Mouse (Mus musculus): ENCODE measurements at regions not wholly inside any gene's neighbourhood (a gene's known extent, or its start where the extent isn't known, plus 50 kb on each side); places are given as distances from the start of the nearest gene placed in this dataset.

GRCm38 (mm10) chr4:153227680-153228420 is 254.8 kb downstream of the Ajap1 start:
- no peak for DNase-seq (ENCODE audit: low spot score)

GRCm38 (mm10) chr4:153224618-153225177 is 257.9 kb downstream of the Ajap1 start:
- no peak for DNase-seq (ENCODE audit: low spot score)

GRCm38 (mm10) chr4:153223019-153223418 is 259.6 kb downstream of the Ajap1 start:
- DNase-seq (ENCODE audit: low spot score): no peak

- no peak for DNase-seq (ENCODE audit: low spot score)
Measured at GRCm38 (mm10) chr4:153220485-153220884, 262.1 kb downstream of the Ajap1 start.

GRCm38 (mm10) chr4:153220074-153220473 is 262.5 kb downstream of the Ajap1 start:
- no peak for DNase-seq (ENCODE audit: low spot score)

- no peak for DNase-seq (ENCODE audit: low spot score)
Measured at GRCm38 (mm10) chr4:153217541-153217980, 265.1 kb downstream of the Ajap1 start.

GRCm38 (mm10) chr4:153212095-153212494 is 270.5 kb downstream of the Ajap1 start:
- DNase-seq (ENCODE audit: low spot score): no peak

GRCm38 (mm10) chr4:153208822-153209221 is 273.8 kb downstream of the Ajap1 start:
- DNase-seq (ENCODE audit: low spot score): no peak

- DNase-seq (ENCODE audit: low spot score): no peak
Measured at GRCm38 (mm10) chr4:153208215-153208614, 274.4 kb downstream of the Ajap1 start.

- no peak for DNase-seq (ENCODE audit: low spot score)
Measured at GRCm38 (mm10) chr4:153207578-153208102, 275.0 kb downstream of the Ajap1 start.

GRCm38 (mm10) chr4:153206789-153207457 is 275.7 kb downstream of the Ajap1 start:
- DNase-seq (ENCODE audit: low spot score): no peak

GRCm38 (mm10) chr4:153204764-153205163 is 277.8 kb downstream of the Ajap1 start:
- DNase-seq (ENCODE audit: low spot score): no peak

- no peak for DNase-seq (ENCODE audit: low spot score)
Measured at GRCm38 (mm10) chr4:153200799-153201770, 281.5 kb downstream of the Ajap1 start.

GRCm38 (mm10) chr4:153189485-153189884 is 293.1 kb downstream of the Ajap1 start:
- DNase-seq (ENCODE audit: low spot score): peak; percentile 56

- DNase-seq (ENCODE audit: low spot score): no peak
Measured at GRCm38 (mm10) chr4:153188504-153189031, 294.0 kb downstream of the Ajap1 start.

GRCm38 (mm10) chr4:153187959-153188503 is 294.6 kb downstream of the Ajap1 start:
- no peak for DNase-seq (ENCODE audit: low spot score)

- no peak for DNase-seq (ENCODE audit: low spot score)
Measured at GRCm38 (mm10) chr4:153177496-153177895, 305.1 kb downstream of the Ajap1 start.

- peak; percentile 75 for DNase-seq (ENCODE audit: low spot score)
Measured at GRCm38 (mm10) chr4:153175660-153176059, 307.0 kb downstream of the Ajap1 start.

- DNase-seq (ENCODE audit: low spot score): no peak
Measured at GRCm38 (mm10) chr4:153175077-153175476, 307.5 kb downstream of the Ajap1 start.

GRCm38 (mm10) chr4:153169991-153170390 is 312.6 kb downstream of the Ajap1 start:
- no peak for DNase-seq (ENCODE audit: low spot score)

- peak; percentile 41 for DNase-seq (ENCODE audit: low spot score)
Measured at GRCm38 (mm10) chr4:153164810-153165209, 317.8 kb downstream of the Ajap1 start.
